Mouse (Mus musculus): ENCODE data around the gene Trmt13.

Trmt13 gene

GRCm38 (mm10) chr3:116547430-116547829, 67.0 kb downstream of the Trmt13 start:
- no peak for DNase-seq (ENCODE audit: low spot score in 2 of 2)

GRCm38 (mm10) chr3:116542532-116542931, 71.9 kb downstream of the Trmt13 start:
- no peak for DNase-seq (ENCODE audit: low spot score in 2 of 2)

- no peak for DNase-seq (ENCODE audit: low spot score in 2 of 2)
Observed at GRCm38 (mm10) chr3:116542070-116542469, 72.3 kb downstream of the Trmt13 start.

- DNase-seq (ENCODE audit: low spot score in 2 of 2): no peak
Observed at GRCm38 (mm10) chr3:116537200-116537573, 77.2 kb downstream of the Trmt13 start.

- DNase-seq (ENCODE audit: low spot score in 2 of 2): no peak
Observed at GRCm38 (mm10) chr3:116536428-116537199, 77.8 kb downstream of the Trmt13 start.

Data from natural killer cell, adult 2 months (primary cell).